Mouse (Mus musculus) midbrain, embryonic 15.5 days (tissue): ENCODE data around the gene Fndc3b. TPM values are rescaled to one million over a fixed set of nuclear protein-coding genes. Genes with fewer than 3 reads are reported as not detected.

Experiments
- ATAC-seq: fragments of 200-750 bp; cut with Nextera tagmentation; replicated peaks from 2 replicates; pipeline ENCODE4 v1.8.0; 2017; ENCODE audit warnings: moderate TSS enrichment
- H3K27ac ChIP-seq: fragments of 300-500 bp; sonication (generic); 2 replicates; pipeline ENCODE4 v1.5.1; 2015; ENCODE audit warnings: mild to moderate bottlenecking, inconsistent platforms
- H3K27me3 ChIP-seq: fragments of 300-500 bp; sonication (generic); replicated peaks from 2 replicates; pipeline ENCODE4 v1.6.1; 2015; ENCODE audit warnings: inconsistent platforms
- H3K36me3 ChIP-seq: fragments of 300-500 bp; sonication (generic); replicated peaks from 2 replicates; pipeline ENCODE4 v1.6.1; 2015; ENCODE audit warnings: inconsistent platforms
- H3K4me1 ChIP-seq: fragments of 300-500 bp; sonication (generic); 2 replicates; pipeline ENCODE4 v1.6.1; 2015; ENCODE audit warnings: inconsistent platforms
- H3K4me2 ChIP-seq: fragments of 300-500 bp; sonication (generic); 2 replicates; pipeline ENCODE4 v1.6.1; 2015; ENCODE audit warnings: inconsistent platforms, mild to moderate bottlenecking, moderate library complexity
- H3K4me3 ChIP-seq: fragments of 300-500 bp; sonication (generic); 2 replicates; pipeline ENCODE4 v1.5.1; 2015; ENCODE audit warnings: mild to moderate bottlenecking, inconsistent platforms
- H3K9ac ChIP-seq: fragments of 300-500 bp; sonication (generic); 2 replicates; pipeline ENCODE4 v1.6.1; 2015; ENCODE audit warnings: mild to moderate bottlenecking, inconsistent platforms
- H3K9me3 ChIP-seq: fragments of 300-500 bp; sonication (generic); 2 replicates; pipeline ENCODE4 v1.6.1; 2016; ENCODE audit warnings: inconsistent platforms
- WGBS: fragments of 180-500 bp; shearing (Covaris S2); methylation state at CpG from one replicate; pipeline ENCODE4 v1.1.7; 2015; ENCODE audit warnings: mixed read lengths; 5-methylcytosine and 5-hydroxymethylcytosine counted together
- polyA plus RNA-seq: library from polyadenylated mRNA; unstranded; fragments of >200 nt; fragmentation: Nextera tagmentation; extraction: Ambion mirVana; gene quantifications from 2 replicates; pipeline ENCODE4 v1.2.1, GENCODE M21; 2015

The Fndc3b gene
- polyA plus RNA-seq, 1 experiment from 2014 or later: 9.7 TPM

DNA sequence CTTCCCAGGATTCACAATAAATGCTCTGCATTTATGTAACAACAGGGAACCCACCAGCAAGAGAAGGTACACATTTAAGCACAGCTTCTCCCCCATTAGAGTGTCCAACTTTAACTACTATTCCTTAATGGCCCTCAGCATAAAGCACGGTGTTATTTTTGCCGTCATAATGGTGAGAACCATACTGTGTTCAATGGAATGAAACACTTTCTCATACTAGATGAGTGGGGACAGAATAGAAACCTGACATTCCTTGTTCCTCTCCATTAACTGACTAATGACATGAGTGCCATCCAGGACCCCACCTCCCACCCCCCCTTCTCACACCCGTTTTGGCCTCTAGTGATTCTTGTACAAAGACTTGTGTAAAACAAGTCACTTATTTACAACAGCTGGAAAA is 156.8 kb downstream of the Fndc3b start:
- ATAC-seq: no peak
- Histone ChIP-seq H3K36me3 (no peaks in the 10 kb centered on the region), H3K27ac (no peak overlapping the region), H3K9me3 (no peaks in the 10 kb centered on the region), H3K4me1 (no peaks in the 10 kb centered on the region), H3K9ac (no peak overlapping the region), H3K4me3 (no peak overlapping the region), H3K27me3 (no peaks in the 10 kb centered on the region), H3K4me2 (no peak overlapping the region)
- 79% methylated on average over 3 of the region's 3 CpGs for WGBS

DNA sequence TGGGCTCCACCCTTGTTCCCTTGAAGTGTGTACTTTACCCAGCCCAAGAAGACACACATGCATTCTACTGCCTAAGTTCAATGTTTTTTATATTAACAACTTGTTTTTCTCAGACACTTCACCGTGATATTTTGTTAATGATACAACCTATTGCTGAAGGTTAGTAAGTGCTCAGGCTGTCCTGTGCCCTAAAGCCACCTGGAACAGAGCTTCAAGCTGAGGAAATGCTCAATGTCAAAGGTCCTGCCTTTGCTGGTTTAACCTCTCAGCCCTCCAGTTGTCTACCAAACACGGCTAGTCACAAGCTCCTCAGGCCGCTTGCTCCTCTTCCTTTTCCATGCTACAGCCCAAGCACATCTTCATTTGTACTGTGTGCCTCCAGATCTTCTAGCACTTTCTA is 157.3 kb downstream of the Fndc3b start:
- no peaks in the 10 kb centered on the region for H3K27me3 ChIP-seq
- WGBS: 91% methylated on average over 3 of the region's 3 CpGs

DNA sequence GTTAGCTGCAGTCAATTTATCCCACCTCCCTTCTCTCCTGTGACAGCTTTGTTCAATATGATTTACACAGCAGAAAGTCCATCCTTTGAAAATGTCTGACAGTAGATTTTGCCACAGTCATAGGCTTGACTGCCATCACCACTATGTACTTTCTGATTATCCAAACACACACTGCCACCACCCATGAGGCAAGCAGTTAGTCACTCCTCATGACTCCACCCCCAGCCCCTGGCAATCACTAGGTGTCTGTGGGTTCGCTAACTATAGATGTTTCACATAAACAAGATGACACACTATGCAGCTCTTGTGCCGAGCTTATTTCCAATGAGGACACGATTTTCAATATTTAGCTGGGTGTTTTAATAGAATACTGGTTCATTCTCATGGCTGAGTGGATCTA is 160.1 kb downstream of the Fndc3b start:
- Histone ChIP-seq H3K4me3 (no peak overlapping the region), H3K4me1 (no peaks in the 10 kb centered on the region), H3K27me3 (no peaks in the 10 kb centered on the region), H3K4me2 (no peak overlapping the region), H3K9me3 (no peaks in the 10 kb centered on the region), H3K27ac (no peak overlapping the region), H3K36me3 (no peaks in the 10 kb centered on the region), H3K9ac (no peak overlapping the region)
- no peak for ATAC-seq
- 91% methylated on average over 3 of the region's 3 CpGs for WGBS

More for the DNA sequence above, 157.3 kb downstream of the Fndc3b start:
- H3K4me2 ChIP-seq: no peak overlapping the region
- no peak overlapping the region for H3K4me3 ChIP-seq
- H3K36me3 ChIP-seq: no peaks in the 10 kb centered on the region
- no peaks in the 10 kb centered on the region for H3K9me3 ChIP-seq
- no peak for ATAC-seq
- H3K9ac ChIP-seq: no peak overlapping the region
- no peak overlapping the region for H3K27ac ChIP-seq
- no peaks in the 10 kb centered on the region for H3K4me1 ChIP-seq

DNA sequence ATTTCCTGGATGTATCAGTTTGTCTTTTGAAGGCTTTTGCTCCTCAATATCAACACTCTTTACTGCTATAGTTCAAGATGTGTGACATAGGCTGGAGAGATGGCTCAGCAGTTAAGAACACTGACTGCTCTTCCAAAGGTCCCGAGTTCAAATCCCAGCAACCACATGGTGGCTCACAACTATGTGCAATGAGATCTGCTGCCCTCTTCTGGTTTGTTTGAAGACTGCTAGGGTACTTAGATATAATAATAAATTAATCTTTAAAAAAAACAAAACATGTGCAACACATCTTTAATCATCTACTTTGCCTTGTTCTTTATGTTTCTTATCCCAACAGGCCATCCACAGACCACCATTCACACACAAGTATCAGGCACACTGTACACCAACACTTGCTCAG is 160.7 kb downstream of the Fndc3b start:
- 94% methylated on average over 1 of the region's 1 CpGs for WGBS
- no peaks in the 10 kb centered on the region for H3K27me3 ChIP-seq
- ATAC-seq: no peak
- H3K9me3 ChIP-seq: no peaks in the 10 kb centered on the region
- no peaks in the 10 kb centered on the region for H3K4me1 ChIP-seq
- H3K36me3 ChIP-seq: no peaks in the 10 kb centered on the region
- no peak overlapping the region for H3K27ac ChIP-seq
- H3K9ac ChIP-seq: no peak overlapping the region
- no peak overlapping the region for H3K4me2 ChIP-seq
- H3K4me3 ChIP-seq: no peak overlapping the region

DNA sequence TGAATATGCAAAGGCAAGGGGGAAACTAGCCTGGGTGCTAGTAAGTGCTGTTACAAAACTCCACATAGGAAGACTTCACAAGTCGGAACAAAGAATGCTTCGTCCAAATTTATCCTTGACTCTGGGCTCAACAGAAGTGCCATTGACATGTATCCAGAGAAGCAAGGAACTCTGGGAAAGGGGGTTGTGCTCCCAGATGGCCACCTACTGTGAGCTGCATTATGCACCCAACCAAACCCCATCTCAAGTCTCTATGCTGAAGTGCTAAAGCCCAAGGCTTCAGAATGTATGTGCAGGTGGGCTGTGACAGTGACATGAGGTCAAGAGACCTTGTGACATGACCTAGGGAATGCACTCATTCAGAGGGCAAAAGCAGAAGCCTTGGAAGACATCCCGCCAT is 165.5 kb downstream of the Fndc3b start:
- H3K9me3 ChIP-seq: no peaks in the 10 kb centered on the region
- 84% methylated on average over 3 of the region's 3 CpGs for WGBS
- H3K4me2 ChIP-seq: no peak overlapping the region
- no peaks in the 10 kb centered on the region for H3K4me1 ChIP-seq
- no peak for ATAC-seq
- no peaks in the 10 kb centered on the region for H3K27me3 ChIP-seq
- H3K9ac ChIP-seq: no peak overlapping the region
- no peak overlapping the region for H3K27ac ChIP-seq
- H3K4me3 ChIP-seq: no peak overlapping the region
- H3K36me3 ChIP-seq: no peaks in the 10 kb centered on the region

DNA sequence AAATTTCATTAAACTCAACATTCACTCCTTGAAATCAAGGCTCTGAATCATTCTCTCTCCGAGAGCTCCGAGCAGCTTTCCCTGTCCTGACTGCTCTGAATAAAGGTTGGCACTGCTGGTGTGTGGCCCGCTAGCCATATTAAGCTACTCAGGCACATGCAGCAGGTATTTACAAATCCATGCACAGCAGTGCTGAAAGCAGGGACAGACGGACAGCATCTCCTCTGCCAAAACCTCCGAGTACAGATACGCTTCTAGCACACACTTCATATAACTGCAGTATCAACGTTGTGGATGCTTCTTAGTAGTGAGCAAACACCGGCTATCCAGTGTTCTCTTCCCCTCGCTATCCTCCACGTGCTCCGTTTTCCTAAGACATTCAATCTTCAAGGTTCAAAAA is 167.0 kb downstream of the Fndc3b start:
- Histone ChIP-seq H3K9me3 (no peaks in the 10 kb centered on the region), H3K4me3 (no peak overlapping the region), H3K9ac (no peak overlapping the region), H3K4me1 (no peaks in the 10 kb centered on the region), H3K4me2 (no peak overlapping the region), H3K36me3 (no peaks in the 10 kb centered on the region), H3K27me3 (no peaks in the 10 kb centered on the region), H3K27ac (no peak overlapping the region)
- ATAC-seq: no peak
- WGBS: 94% methylated on average over 11 of the region's 11 CpGs

DNA sequence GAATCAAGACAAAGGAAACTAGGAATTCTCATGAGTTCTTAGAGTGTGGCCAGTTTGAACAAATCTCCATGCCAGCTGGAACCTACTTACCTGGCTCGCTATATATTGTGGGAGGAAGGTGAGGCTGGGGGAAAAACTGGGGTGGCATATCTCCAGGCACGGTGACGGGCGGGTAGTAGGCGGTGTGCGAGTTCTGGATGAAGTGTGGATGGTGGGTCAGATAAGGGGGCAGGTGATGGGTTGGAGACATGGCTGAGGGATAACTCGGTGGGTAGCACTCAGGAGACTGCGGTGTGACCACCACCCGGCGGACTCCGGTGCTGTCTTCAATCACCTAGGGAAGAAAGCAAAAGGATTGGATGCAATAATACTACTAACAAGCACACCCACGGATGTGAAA is 169.3 kb downstream of the Fndc3b start:
- Histone ChIP-seq H3K27me3 (no peaks in the 10 kb centered on the region), H3K4me1 (no peaks in the 10 kb centered on the region), H3K4me2 (no peak overlapping the region), H3K9ac (no peak overlapping the region), H3K9me3 (no peaks in the 10 kb centered on the region), H3K27ac (no peak overlapping the region), H3K4me3 (no peak overlapping the region), H3K36me3 (no peaks in the 10 kb centered on the region)
- 94% methylated on average over 12 of the region's 12 CpGs for WGBS
- no peak for ATAC-seq

DNA sequence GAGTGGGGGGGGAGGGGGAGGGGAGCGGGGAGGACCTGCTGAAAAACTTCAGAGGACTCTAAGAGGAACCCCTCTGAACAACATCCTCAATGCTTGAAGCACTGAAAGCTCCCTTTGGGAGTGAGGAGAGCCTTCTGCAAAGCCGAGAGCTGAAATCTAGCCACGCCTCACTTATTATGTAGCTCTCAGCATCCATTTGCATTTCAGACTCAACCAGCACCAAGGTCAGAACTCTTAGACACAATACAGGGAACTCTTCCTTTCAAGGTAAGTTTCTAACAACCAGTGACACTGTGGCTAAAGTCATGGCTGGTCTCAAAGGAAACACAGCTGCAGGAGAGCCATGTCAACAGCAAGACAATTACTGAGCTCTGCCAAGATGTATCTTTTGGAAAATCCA is 169.9 kb downstream of the Fndc3b start:
- no peak for ATAC-seq
- Histone ChIP-seq H3K4me3 (no peak overlapping the region), H3K4me1 (no peaks in the 10 kb centered on the region), H3K27ac (no peak overlapping the region), H3K36me3 (no peaks in the 10 kb centered on the region), H3K9ac (no peak overlapping the region), H3K27me3 (no peaks in the 10 kb centered on the region), H3K4me2 (no peak overlapping the region), H3K9me3 (no peaks in the 10 kb centered on the region)
- 72% methylated on average over 3 of the region's 3 CpGs for WGBS

DNA sequence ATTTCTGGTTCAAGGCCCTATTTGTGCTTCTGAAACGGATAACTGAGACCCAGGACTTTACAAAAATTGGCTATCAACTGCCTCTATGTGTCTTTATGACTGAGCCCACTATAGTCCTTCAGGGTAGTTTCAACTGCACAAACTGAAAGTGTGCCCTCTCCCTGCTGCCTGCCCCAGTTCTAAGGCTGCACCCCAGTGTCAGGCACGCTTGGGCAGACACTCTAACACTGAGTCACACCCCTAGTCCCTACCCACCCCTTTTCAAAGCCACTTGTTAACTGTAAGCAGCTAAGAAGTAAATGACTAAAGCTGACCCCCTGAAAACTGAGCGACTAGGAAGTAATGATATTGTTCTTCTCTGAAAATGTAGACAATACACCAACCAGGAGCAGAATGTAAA is 176.9 kb downstream of the Fndc3b start:
- Histone ChIP-seq H3K27me3 (no peaks in the 10 kb centered on the region), H3K4me2 (no peak overlapping the region), H3K4me1 (no peaks in the 10 kb centered on the region), H3K4me3 (no peak overlapping the region), H3K36me3 (no peaks in the 10 kb centered on the region), H3K9ac (no peak overlapping the region), H3K27ac (no peak overlapping the region), H3K9me3 (no peaks in the 10 kb centered on the region)
- ATAC-seq: no peak
- WGBS: 70% methylated on average over 3 of the region's 3 CpGs

DNA sequence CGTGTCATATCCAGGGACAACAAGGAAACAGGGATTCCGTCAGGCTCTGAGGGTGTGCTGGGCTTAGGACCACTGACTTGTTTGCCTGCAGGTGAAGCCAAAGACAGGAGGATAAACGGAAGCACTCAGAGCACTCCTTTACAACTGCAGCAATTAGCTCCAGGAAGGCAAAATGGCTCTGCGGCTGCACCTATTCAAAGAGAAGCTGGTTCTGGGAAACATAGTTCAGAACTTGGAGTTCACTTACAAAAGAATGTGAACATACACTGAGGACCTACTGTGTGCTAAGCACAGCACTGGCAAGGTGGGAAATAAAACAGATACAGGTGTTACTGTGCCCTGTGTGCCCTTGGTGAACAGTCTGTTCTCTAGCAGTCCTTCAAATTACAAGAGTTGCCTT is 177.4 kb downstream of the Fndc3b start:
- Histone ChIP-seq H3K27ac (no peak overlapping the region), H3K4me3 (no peak overlapping the region), H3K9ac (no peak overlapping the region), H3K4me2 (no peak overlapping the region), H3K4me1 (no peaks in the 10 kb centered on the region), H3K36me3 (no peaks in the 10 kb centered on the region), H3K27me3 (no peaks in the 10 kb centered on the region), H3K9me3 (no peaks in the 10 kb centered on the region)
- WGBS: 87% methylated on average over 4 of the region's 4 CpGs
- no peak for ATAC-seq

DNA sequence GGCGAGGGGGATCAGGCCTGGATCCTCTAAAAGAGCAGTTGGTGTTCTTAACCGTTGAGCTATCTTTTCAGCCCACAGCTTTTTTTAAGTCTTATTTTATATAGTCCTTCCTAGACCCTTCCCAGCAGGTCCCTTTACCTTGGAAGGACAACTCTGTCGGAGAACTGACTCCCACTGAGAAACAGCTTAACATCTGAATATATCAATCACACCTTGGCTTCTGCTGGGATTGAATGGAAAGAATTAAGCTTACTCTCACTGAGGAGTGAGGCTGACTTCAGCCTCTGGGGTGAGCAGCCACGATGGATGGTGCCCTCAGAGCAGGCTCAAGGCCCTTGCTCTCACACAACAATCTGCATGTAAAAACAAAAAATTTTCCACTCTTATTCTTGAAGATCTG is 179.1 kb downstream of the Fndc3b start:
- no peak overlapping the region for H3K27ac ChIP-seq
- no peak overlapping the region for H3K4me2 ChIP-seq
- no peaks in the 10 kb centered on the region for H3K27me3 ChIP-seq
- 46% methylated on average over 4 of the region's 4 CpGs for WGBS
- ATAC-seq: no peak
- no peaks in the 10 kb centered on the region for H3K4me1 ChIP-seq
- H3K36me3 ChIP-seq: no peaks in the 10 kb centered on the region
- H3K4me3 ChIP-seq: no peak overlapping the region
- H3K9ac ChIP-seq: no peak overlapping the region
- no peaks in the 10 kb centered on the region for H3K9me3 ChIP-seq

DNA sequence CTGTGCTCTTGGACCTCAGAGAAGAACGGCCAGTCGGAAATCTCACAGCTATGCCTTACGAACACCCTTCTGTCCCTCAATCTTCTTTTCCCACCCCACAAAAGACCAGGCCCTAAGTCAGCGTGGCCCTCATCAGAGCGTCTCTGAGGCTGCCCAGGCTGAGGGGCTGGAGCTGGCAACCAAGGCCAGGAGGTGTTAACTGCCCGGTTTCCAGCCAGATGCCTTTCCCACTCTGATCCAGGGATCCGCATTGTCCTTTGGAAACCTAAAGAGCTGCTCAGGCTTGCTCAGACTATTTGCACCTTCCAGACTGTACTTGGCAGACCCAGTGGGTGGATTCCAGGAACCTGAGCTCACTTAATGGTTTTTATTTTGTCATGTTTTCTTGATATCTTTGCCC is 180.7 kb downstream of the Fndc3b start:
- WGBS: 70% methylated on average over 7 of the region's 7 CpGs
- H3K4me2 ChIP-seq: no peak overlapping the region
- no peaks in the 10 kb centered on the region for H3K9me3 ChIP-seq
- H3K36me3 ChIP-seq: no peaks in the 10 kb centered on the region
- H3K4me1 ChIP-seq: no peaks in the 10 kb centered on the region
- H3K27me3 ChIP-seq: no peaks in the 10 kb centered on the region
- no peak overlapping the region for H3K27ac ChIP-seq
- H3K9ac ChIP-seq: no peak overlapping the region
- ATAC-seq: no peak
- H3K4me3 ChIP-seq: no peak overlapping the region

DNA sequence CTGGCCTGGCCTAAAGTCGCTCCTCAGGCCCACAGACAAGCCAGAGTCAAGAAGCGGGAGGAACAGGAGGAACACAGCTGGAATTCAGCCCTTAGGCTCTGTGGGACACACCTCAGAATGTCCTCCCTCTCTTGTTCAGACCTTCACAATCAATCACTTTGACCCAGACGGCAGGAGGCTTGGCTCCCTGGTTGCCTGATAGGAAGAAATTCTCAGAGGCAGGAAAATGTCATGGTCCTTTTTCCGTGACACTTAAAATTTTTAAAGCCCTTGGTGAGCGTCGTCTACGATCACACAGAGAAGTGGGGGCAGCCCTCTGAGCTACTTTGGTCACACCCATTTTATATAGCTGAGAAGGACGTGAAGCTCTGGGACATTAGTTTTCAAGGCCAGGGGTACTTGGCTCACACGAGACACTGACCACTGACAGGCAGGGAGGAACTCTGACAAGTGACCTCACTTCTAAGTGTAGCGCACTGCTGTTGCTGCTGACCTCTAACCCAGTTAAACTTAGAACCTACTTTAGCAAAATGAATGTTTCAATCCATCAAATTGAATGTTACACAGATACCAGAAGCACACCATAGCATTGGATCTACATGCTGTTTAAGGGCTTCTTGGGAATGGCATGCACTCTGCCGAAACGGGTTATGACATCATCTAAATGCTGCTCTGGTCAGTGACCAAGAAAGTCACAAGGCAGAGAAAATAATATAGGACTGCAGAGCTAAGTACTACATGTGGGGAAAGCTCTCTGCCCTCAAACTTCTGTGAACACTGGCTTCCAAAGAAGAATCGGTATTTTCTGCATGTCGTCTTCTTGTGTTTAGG is 181.7 kb downstream of the Fndc3b start:
- 86% methylated on average over 14 of the region's 14 CpGs for WGBS
- H3K4me2 ChIP-seq: no peak overlapping the region
- no peaks in the 10 kb centered on the region for H3K36me3 ChIP-seq
- H3K9ac ChIP-seq: no peak overlapping the region
- H3K27me3 ChIP-seq: no peaks in the 10 kb centered on the region
- H3K4me3 ChIP-seq: no peak overlapping the region
- H3K4me1 ChIP-seq: no peaks in the 10 kb centered on the region
- ATAC-seq: no peak
- no peaks in the 10 kb centered on the region for H3K9me3 ChIP-seq
- no peak overlapping the region for H3K27ac ChIP-seq
